ENCODE assay signal across 7 mouse cellular contexts in genomic region chrX:7696520-7696919, GRCm38 (mm10). TPM values are rescaled to one million over a fixed set of nuclear protein-coding genes. Genes with fewer than 3 reads are reported as not detected.
DNase-seq lines count a peak whose midpoint lies in the region; ATAC-seq lines count a peak whose summit lies in the region.

No protein-coding gene starts in this region.

- H3K9me3 ChIP-seq in lung, embryonic 15.5 days, result no peaks in the 10 kb centered on the region
- H3K9me3 ChIP-seq in forebrain, embryonic 15.5 days, result no peaks in the 10 kb centered on the region
- no peaks in the 10 kb centered on the region for H3K9me3 ChIP-seq in liver, embryonic 11.5 days (ENCODE audit: control insufficient read depth, low read length)
- no peaks in the 10 kb centered on the region for H3K9me3 ChIP-seq in stomach, embryonic 16.5 days (replicated peaks; ENCODE audit: control insufficient read depth, low read length)

- no peaks in the 10 kb centered on the region for H3K4me1 ChIP-seq in lung, embryonic 15.5 days
- peaks cover 16% of the 10 kb centered on the region for H3K4me1 ChIP-seq in forebrain, embryonic 15.5 days
- no peaks in the 10 kb centered on the region for H3K4me1 ChIP-seq in liver, embryonic 11.5 days (replicated peaks; ENCODE audit: control insufficient read depth, insufficient read depth, low read length)
- H3K4me1 ChIP-seq in stomach, embryonic 16.5 days (ENCODE audit: control insufficient read depth, insufficient read depth, low read length), result no peaks in the 10 kb centered on the region; the same call in 1 of the 2 replicates

- H3K4me2 ChIP-seq in lung, embryonic 15.5 days, result peak overlapping the region; percentile 39; the same call in 1 of the 2 replicates
- H3K4me2 ChIP-seq in forebrain, embryonic 15.5 days (replicated peaks), result peak overlapping the region; percentile 22
- peak overlapping the region; percentile 48; the same call in 1 of the 2 replicates for H3K4me2 ChIP-seq in liver, embryonic 11.5 days
- H3K4me2 ChIP-seq in stomach, embryonic 16.5 days (ENCODE audit: low read depth, low read length), result peak overlapping the region; percentile 40

- H3K27me3 ChIP-seq in lung, embryonic 15.5 days, result no peaks in the 10 kb centered on the region
- H3K27me3 ChIP-seq in forebrain, embryonic 15.5 days, result no peaks in the 10 kb centered on the region
- no peaks in the 10 kb centered on the region for H3K27me3 ChIP-seq in liver, embryonic 11.5 days (replicated peaks; ENCODE audit: control insufficient read depth, insufficient read depth, low read length)
- H3K27me3 ChIP-seq in stomach, embryonic 16.5 days (ENCODE audit: control insufficient read depth, insufficient read depth, low read length), result no peaks in the 10 kb centered on the region

- DNase-seq in lung, postnatal 25 days (ENCODE audit: low spot score), result no peak
- DNase-seq in liver, embryonic 11.5 days (ENCODE audit: low spot score), result no peak
- no peak for DNase-seq in T-cell, adult 2 months (ENCODE audit: low spot score)

- no peak overlapping the region for H3K27ac ChIP-seq in lung, embryonic 15.5 days
- H3K27ac ChIP-seq in forebrain, embryonic 15.5 days (replicated peaks), result no peak overlapping the region
- no peak overlapping the region for H3K27ac ChIP-seq in liver, embryonic 11.5 days (ENCODE audit: low read depth, low read length)
- H3K27ac ChIP-seq in stomach, embryonic 16.5 days (ENCODE audit: low read length), result no peak overlapping the region

- no peak for ATAC-seq in lung, embryonic 15.5 days (ENCODE audit: borderline replicate concordance, extremely low read depth, low FRiP score, low TSS enrichment)
- no peak; the same call in 1 of the 2 replicates for ATAC-seq in forebrain, embryonic 15.5 days (replicated peaks)
- ATAC-seq in liver, embryonic 11.5 days (replicated peaks; ENCODE audit: low FRiP score), result no peak; the same call in none of the 2 replicates
- ATAC-seq in stomach, embryonic 16.5 days (ENCODE audit: insufficient read depth, low FRiP score), result peak; percentile 16; the same call in 1 of the 2 replicates
- no peak for ATAC-seq in activated CD4-positive, CD25-positive, alpha-beta regulatory T cell, adult 4 months

- H3K9ac ChIP-seq in lung, embryonic 15.5 days, result no peak overlapping the region
- no peak overlapping the region for H3K9ac ChIP-seq in forebrain, embryonic 15.5 days (replicated peaks)
- no peak overlapping the region for H3K9ac ChIP-seq in liver, embryonic 11.5 days (ENCODE audit: low read depth, low read length)
- H3K9ac ChIP-seq in stomach, embryonic 16.5 days (ENCODE audit: low read length), result no peak overlapping the region

- H3K4me3 ChIP-seq in lung, embryonic 15.5 days, result peak overlapping the region; percentile 60; the same call in 1 of the 2 replicates
- H3K4me3 ChIP-seq in forebrain, embryonic 15.5 days, result peak overlapping the region; percentile 58
- peak overlapping the region; percentile 71; the same call in 1 of the 2 replicates for H3K4me3 ChIP-seq in liver, embryonic 11.5 days (ENCODE audit: low read depth, low read length)
- H3K4me3 ChIP-seq in stomach, embryonic 16.5 days (replicated peaks; ENCODE audit: low read length), result peak overlapping the region; percentile 20

- WGBS in lung, embryonic 15.5 days, result 42% methylated on average over 6 of the region's 6 CpGs
- WGBS in forebrain, embryonic 15.5 days, result 50% methylated on average over 6 of the region's 6 CpGs
- WGBS in liver, embryonic 11.5 days, result 41% methylated on average over 6 of the region's 6 CpGs
- 34% methylated on average over 6 of the region's 6 CpGs for WGBS in stomach, embryonic 16.5 days

- H3K36me3 ChIP-seq in lung, embryonic 15.5 days, result peaks cover 8% of the 10 kb centered on the region; the same call in 1 of the 2 replicates
- H3K36me3 ChIP-seq in forebrain, embryonic 15.5 days, result no peaks in the 10 kb centered on the region
- no peaks in the 10 kb centered on the region for H3K36me3 ChIP-seq in liver, embryonic 11.5 days (ENCODE audit: control insufficient read depth, insufficient read depth, low read length)
- no peaks in the 10 kb centered on the region for H3K36me3 ChIP-seq in stomach, embryonic 16.5 days (ENCODE audit: control insufficient read depth, insufficient read depth, low read length)

RNA-seq across cellular contexts. Expression of gene Gpkow, which starts 0.4 kb away (rescaled TPM):
- 46.9 and 49.1 TPM in 2 replicates for polyA plus RNA-seq in lung, embryonic 15.5 days (2015; fragmentation: Nextera tagmentation; extraction: Ambion mirVana)
- polyA plus RNA-seq in forebrain, embryonic 15.5 days (2015; fragmentation: Nextera tagmentation; extraction: Ambion mirVana), result 47.4 and 50.2 TPM in 2 replicates
- 30.0 and 33.4 TPM in 2 replicates for polyA plus RNA-seq in liver, embryonic 11.5 days (2014; fragmentation: Nextera tagmentation; extraction: Ambion mirVana)
- polyA plus RNA-seq in stomach, embryonic 16.5 days (2015; fragmentation: Nextera tagmentation; extraction: Ambion mirVana), result 37.9 and 38.4 TPM in 2 replicates
- polyA plus RNA-seq in activated CD4-positive, CD25-positive, alpha-beta regulatory T cell, adult 4 months (2017; shearing (Covaris generic)), result 10 to 100 TPM; 44.6 to 54.1 TPM

RNA-seq across cellular contexts. Expression of gene Magix, which starts 15.5 kb away (rescaled TPM):
- polyA plus RNA-seq in lung, embryonic 15.5 days (2015; fragmentation: Nextera tagmentation; extraction: Ambion mirVana), result 0.53 and 0.62 TPM in 2 replicates
- polyA plus RNA-seq in forebrain, embryonic 15.5 days (2015; fragmentation: Nextera tagmentation; extraction: Ambion mirVana), result 0.11 and 0.13 TPM in 2 replicates
- 0.06 TPM in 1 of 2 replicates, not detected in the other for polyA plus RNA-seq in liver, embryonic 11.5 days (2014; fragmentation: Nextera tagmentation; extraction: Ambion mirVana)
- 0.80 and 0.87 TPM in 2 replicates for polyA plus RNA-seq in stomach, embryonic 16.5 days (2015; fragmentation: Nextera tagmentation; extraction: Ambion mirVana)
- not detected for polyA plus RNA-seq in activated CD4-positive, CD25-positive, alpha-beta regulatory T cell, adult 4 months (2017; shearing (Covaris generic))

RNA-seq across cellular contexts. Expression of gene Wdr45, which starts 17.6 kb away (rescaled TPM):
- polyA plus RNA-seq in lung, embryonic 15.5 days (2015; fragmentation: Nextera tagmentation; extraction: Ambion mirVana), result 69.6 and 79.5 TPM in 2 replicates
- 38.0 and 43.1 TPM in 2 replicates for polyA plus RNA-seq in forebrain, embryonic 15.5 days (2015; fragmentation: Nextera tagmentation; extraction: Ambion mirVana)
- 13.7 and 15.2 TPM in 2 replicates for polyA plus RNA-seq in liver, embryonic 11.5 days (2014; fragmentation: Nextera tagmentation; extraction: Ambion mirVana)
- polyA plus RNA-seq in stomach, embryonic 16.5 days (2015; fragmentation: Nextera tagmentation; extraction: Ambion mirVana), result 36.5 and 36.7 TPM in 2 replicates
- polyA plus RNA-seq in activated CD4-positive, CD25-positive, alpha-beta regulatory T cell, adult 4 months (2017; shearing (Covaris generic)), result 10 to 100 TPM; 38.9 to 48.2 TPM

RNA-seq across cellular contexts. Expression of gene Plp2, which starts 25.3 kb away (rescaled TPM):
- polyA plus RNA-seq in lung, embryonic 15.5 days (2015; fragmentation: Nextera tagmentation; extraction: Ambion mirVana), result 186 and 191 TPM in 2 replicates
- 36.8 and 40.0 TPM in 2 replicates for polyA plus RNA-seq in forebrain, embryonic 15.5 days (2015; fragmentation: Nextera tagmentation; extraction: Ambion mirVana)
- polyA plus RNA-seq in liver, embryonic 11.5 days (2014; fragmentation: Nextera tagmentation; extraction: Ambion mirVana), result 78.2 and 79.5 TPM in 2 replicates
- polyA plus RNA-seq in stomach, embryonic 16.5 days (2015; fragmentation: Nextera tagmentation; extraction: Ambion mirVana), result 233 and 283 TPM in 2 replicates
- 100 to 1,000 TPM; 196 to 200 TPM for polyA plus RNA-seq in activated CD4-positive, CD25-positive, alpha-beta regulatory T cell, adult 4 months (2017; shearing (Covaris generic))

RNA-seq across cellular contexts. Expression of gene Gm45208, which starts 25.5 kb away (rescaled TPM):
- polyA plus RNA-seq in lung, embryonic 15.5 days (2015; fragmentation: Nextera tagmentation; extraction: Ambion mirVana), result not detected in 2 replicates
- polyA plus RNA-seq in forebrain, embryonic 15.5 days (2015; fragmentation: Nextera tagmentation; extraction: Ambion mirVana), result 0.84 TPM in 1 of 2 replicates, not detected in the other
- polyA plus RNA-seq in liver, embryonic 11.5 days (2014; fragmentation: Nextera tagmentation; extraction: Ambion mirVana), result not detected in 2 replicates
- polyA plus RNA-seq in stomach, embryonic 16.5 days (2015; fragmentation: Nextera tagmentation; extraction: Ambion mirVana), result not detected in 2 replicates
- polyA plus RNA-seq in activated CD4-positive, CD25-positive, alpha-beta regulatory T cell, adult 4 months (2017; shearing (Covaris generic)), result not detected

Comparison
In these comparisons a context has a peak if more than half of its experiments do, and no peak if none do; other contexts are left out.
1. H3K4me3 ChIP-seq: peak in every context shown above with its lines; median percentile 71 in liver, embryonic 11.5 days; 60 in lung, embryonic 15.5 days; 58 in forebrain, embryonic 15.5 days; 20 in stomach, embryonic 16.5 days.